Mouse (Mus musculus) limb, embryonic 10.5 days (tissue): ENCODE measurements around the gene Gm10184. TPM values are rescaled to one million over a fixed set of nuclear protein-coding genes. Genes with fewer than 3 reads are reported as not detected.
"Not testable (repeated sequence)": the region's sequence is repeated elsewhere in the genome, so short reads cannot be mapped to it uniquely, and the experiment has no call there.

Experiments used
- DNase-seq: peaks from one replicate; pipeline ENCODE4 v3.0.0-alpha.2; 2017; ENCODE audit warnings: low spot score
- H3K27ac ChIP-seq: fragments of 300-500 bp; sonication (generic); 2 replicates; pipeline ENCODE4 v1.5.1; 2016; ENCODE audit warnings: mild to moderate bottlenecking
- H3K27me3 ChIP-seq: fragments of 300-500 bp; sonication (generic); 2 replicates; pipeline ENCODE4 v1.6.1; 2016; ENCODE audit warnings: low read depth, mild to moderate bottlenecking; ENCODE audit not compliant: poor library complexity, severe bottlenecking
- H3K36me3 ChIP-seq: fragments of 300-500 bp; sonication (generic); 2 replicates; pipeline ENCODE4 v1.6.1; 2016; ENCODE audit warnings: mild to moderate bottlenecking, moderate library complexity
- H3K4me1 ChIP-seq: fragments of 300-500 bp; sonication (generic); 2 replicates; pipeline ENCODE4 v1.6.1; 2016
- H3K4me3 ChIP-seq: fragments of 300-500 bp; sonication (generic); 2 replicates; pipeline ENCODE4 v1.5.1; 2016; ENCODE audit warnings: mild to moderate bottlenecking, moderate library complexity
- H3K9me3 ChIP-seq: fragments of 300-500 bp; sonication (generic); replicated peaks from 2 replicates; pipeline ENCODE4 v1.6.1; 2016; ENCODE audit warnings: mild to moderate bottlenecking
- WGBS: fragments of 180-500 bp; shearing (Covaris S2); methylation state at CpG from one replicate; pipeline ENCODE4 v1.1.7; 2016; 5-methylcytosine and 5-hydroxymethylcytosine counted together
- polyA plus RNA-seq: library from polyadenylated mRNA; unstranded; fragments of >200 nt; fragmentation: Nextera tagmentation; extraction: Ambion mirVana; gene quantifications from 2 replicates; pipeline ENCODE4 v1.2.1, GENCODE M21; 2016

Gene Gm10184
- polyA plus RNA-seq = 85.0 and 85.1 TPM in 2 replicates

- Histone ChIP-seq H3K4me1 (no peaks in the 10 kb centered on the region), H3K9me3 (no peaks in the 10 kb centered on the region), H3K4me3 (no peak within 1 kb of the TSS), H3K27ac (no peak within 1 kb of the TSS), H3K36me3 (no peaks in the 10 kb centered on the region), H3K27me3 (no peaks in the 10 kb centered on the region)
- 92% methylated on average over 6 of the region's 6 CpGs for WGBS
- DNase-seq = no peak
Measured at GRCm38 (mm10) chr17:89910349-89910748, at the start of gene Gm10184. Gm10184 (minus strand) TSS chr17:89910449.

- Histone ChIP-seq H3K27ac (no peak overlapping the region), H3K27me3 (no peaks in the 10 kb centered on the region), H3K4me3 (no peak overlapping the region), H3K4me1 (no peaks in the 10 kb centered on the region), H3K9me3 (no peaks in the 10 kb centered on the region), H3K36me3 (no peaks in the 10 kb centered on the region)
- 92% methylated on average over 2 of the region's 2 CpGs for WGBS
- no peak for DNase-seq
Measured at GRCm38 (mm10) chr17:89933950-89934349, 23.7 kb upstream of the Gm10184 start.

- Histone ChIP-seq H3K9me3 (no peaks in the 10 kb centered on the region), H3K27ac (no peak overlapping the region), H3K4me1 (no peaks in the 10 kb centered on the region), H3K4me3 (no peak overlapping the region), H3K36me3 (no peaks in the 10 kb centered on the region), H3K27me3 (no peaks in the 10 kb centered on the region)
- no peak for DNase-seq
Measured at GRCm38 (mm10) chr17:89907686-89908085, 2.6 kb downstream of the Gm10184 start.

GRCm38 (mm10) chr17:89904701-89905100 is 5.5 kb downstream of the Gm10184 start:
- 96% methylated on average over 5 of the region's 5 CpGs for WGBS
- H3K4me1 ChIP-seq, H3K27me3 ChIP-seq, H3K9me3 ChIP-seq, H3K36me3 ChIP-seq, H3K4me3 ChIP-seq, DNase-seq, H3K27ac ChIP-seq: not testable (repeated sequence)

GRCm38 (mm10) chr17:89902767-89903166 is 7.5 kb downstream of the Gm10184 start:
- no peak overlapping the region for H3K27ac ChIP-seq
- WGBS = 95% methylated on average over 1 of the region's 1 CpGs
- H3K36me3 ChIP-seq = no peaks in the 10 kb centered on the region
- H3K4me1 ChIP-seq = 0 out of 2 replicates have a peak, but pooled peaks cover 2% of the 10 kb centered on the region
- DNase-seq = no peak
- no peaks in the 10 kb centered on the region for H3K27me3 ChIP-seq
- H3K9me3 ChIP-seq = no peaks in the 10 kb centered on the region
- H3K4me3 ChIP-seq = no peak overlapping the region

- WGBS = 65% methylated on average over 7 of the region's 7 CpGs
- no peaks in the 10 kb centered on the region for H3K36me3 ChIP-seq
- no peaks in the 10 kb centered on the region for H3K27me3 ChIP-seq
- no peak overlapping the region for H3K27ac ChIP-seq
- H3K9me3 ChIP-seq = no peaks in the 10 kb centered on the region
- no peak overlapping the region for H3K4me3 ChIP-seq
- peak; percentile 30 for DNase-seq
- 0 out of 2 replicates have a peak, but pooled peaks cover 2% of the 10 kb centered on the region for H3K4me1 ChIP-seq
Measured at GRCm38 (mm10) chr17:89900610-89901009, 9.6 kb downstream of the Gm10184 start.

GRCm38 (mm10) chr17:89899813-89900212 is 10.4 kb downstream of the Gm10184 start:
- no peak for DNase-seq
- 82% methylated on average over 3 of the region's 3 CpGs for WGBS

GRCm38 (mm10) chr17:89864996-89865395 is 45.3 kb downstream of the Gm10184 start:
- H3K27ac ChIP-seq = no peak overlapping the region
- WGBS = 83% methylated on average over 3 of the region's 3 CpGs
- no peaks in the 10 kb centered on the region for H3K9me3 ChIP-seq
- no peak overlapping the region for H3K4me3 ChIP-seq
- H3K4me1 ChIP-seq = no peaks in the 10 kb centered on the region
- no peak for DNase-seq
- no peaks in the 10 kb centered on the region for H3K27me3 ChIP-seq
- H3K36me3 ChIP-seq = no peaks in the 10 kb centered on the region

More at GRCm38 (mm10) chr17:89899813-89900212, 10.4 kb downstream of the Gm10184 start:
- Histone ChIP-seq H3K27ac (no peak overlapping the region), H3K4me3 (no peak overlapping the region), H3K27me3 (no peaks in the 10 kb centered on the region), H3K9me3 (no peaks in the 10 kb centered on the region), H3K36me3 (no peaks in the 10 kb centered on the region), H3K4me1 (0 out of 2 replicates have a peak, but pooled peaks cover 2% of the 10 kb centered on the region)
